20 mouse cellular contexts compared by ENCODE assay signal in the genomic region with DNA sequence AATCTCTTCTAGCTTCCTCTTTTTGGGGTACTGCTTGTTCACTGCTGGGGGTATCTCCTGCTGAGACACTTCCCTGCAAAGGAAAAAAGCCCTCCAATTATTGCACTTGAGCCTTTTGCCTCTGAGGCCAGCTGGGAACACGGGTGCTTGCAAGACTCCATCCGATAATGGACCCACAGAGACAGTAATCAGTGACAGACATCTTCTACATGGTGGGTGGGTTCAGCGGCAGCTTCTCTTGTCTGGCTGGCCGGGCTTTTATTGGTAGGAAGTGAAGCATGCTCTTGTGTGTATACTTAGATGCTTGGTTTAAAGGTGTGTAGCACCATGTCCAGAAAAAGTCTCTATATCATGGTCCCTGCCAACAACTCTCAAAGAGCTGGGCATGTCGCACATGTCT. TPM values are rescaled to one million over a fixed set of nuclear protein-coding genes. Genes with fewer than 3 reads are reported as not detected.
DNase-seq lines count a peak whose midpoint lies in the region; ATAC-seq and TF ChIP-seq lines count a peak whose summit lies in the region.
"Had no signal": no experiment of that assay in that cellular context is flagged by ENCODE, and none has a peak within 500 bp of the region (broad histone marks: within the 10 kb centered on the region; RNA-seq: fewer than 3 reads in every experiment).

No protein-coding gene starts in this region.

- no peak overlapping the region for H3K4me2 ChIP-seq in liver, embryonic 11.5 days
- peak overlapping the region; percentile 28; the same call in 1 of the 2 replicates for H3K4me2 ChIP-seq in liver, embryonic 14.5 days (ENCODE audit: low read depth)
- H3K4me2 ChIP-seq: forebrain, embryonic 13.5 days; heart, embryonic 11.5 days; hindbrain, embryonic 12.5 days; hindbrain, embryonic 15.5 days had no signal

- no peaks in the 10 kb centered on the region for H3K36me3 ChIP-seq in MEL (ENCODE audit: control insufficient read depth in 1 of 2, insufficient read depth in 2 of 2, low read length in 2 of 2)
- H3K36me3 ChIP-seq in liver, embryonic 11.5 days (ENCODE audit: control insufficient read depth, insufficient read depth, low read length) = no peaks in the 10 kb centered on the region
- no peaks in the 10 kb centered on the region for H3K36me3 ChIP-seq in liver, embryonic 14.5 days (replicated peaks; ENCODE audit: control insufficient read depth, insufficient read depth, low read depth)
- H3K36me3 ChIP-seq: hindbrain, embryonic 15.5 days had no signal

- no peak for TF ChIP-seq CTCF in MEL (IDR thresholded peaks at IDR 0.05 in 2 of 3, conservative IDR thresholded peaks at IDR 0.05 in 1 of 3; ENCODE audit: control insufficient read depth in 1 of 3, insufficient read depth in 1 of 3, low read depth in 2 of 3, low read length in 3 of 3, poor library complexity in 1 of 3, severe bottlenecking in 1 of 3)
- no peak for TF ChIP-seq CTCF in liver, embryonic 14.5 days (IDR thresholded peaks at IDR 0.05; ENCODE audit: low read depth)

- H3K4me3 ChIP-seq in MEL (ENCODE audit: control insufficient read depth in 1 of 2, insufficient read depth in 1 of 2, low read depth in 2 of 2, low read length in 2 of 2) = no peak overlapping the region
- H3K4me3 ChIP-seq in liver, embryonic 11.5 days (ENCODE audit: low read depth, low read length) = no peak overlapping the region
- H3K4me3 ChIP-seq in liver, embryonic 14.5 days (ENCODE audit: insufficient read depth in 1 of 2, low read depth in 2 of 2, low read length in 2 of 2) = no peak overlapping the region
- H3K4me3 ChIP-seq: forebrain, embryonic 10.5 days; forebrain, embryonic 13.5 days; hindbrain, embryonic 12.5 days; hindbrain, embryonic 15.5 days had no signal

- peak; percentile 32 for DNase-seq in MEL (ENCODE audit: low read depth, low spot score)
- no peak for DNase-seq in liver, embryonic 11.5 days (ENCODE audit: low spot score)
- no peak for DNase-seq in liver, embryonic 14.5 days (ENCODE audit: low read depth in 3 of 3, low spot score in 3 of 3)
- no peak for DNase-seq in thymus, postnatal 14 days
- no peak for DNase-seq in right cerebral cortex, postnatal 14 days
- no peak for DNase-seq in cerebellum, adult 11 months
- DNase-seq: adrenal gland, adult 8-10 months; adrenal gland, postnatal 25 days; cerebellum, adult 18-20 months; cerebellum, adult 9-10 months; cerebellum, postnatal 14 days; gastrocnemius, postnatal 10 days had no signal

- no peak for TF ChIP-seq POLR2A in MEL (IDR thresholded peaks at IDR 0.05; ENCODE audit: control insufficient read depth in 1 of 2, insufficient read depth in 1 of 2, low read depth in 1 of 2, low read length in 2 of 2, poor library complexity in 1 of 2)

- H3K9ac ChIP-seq in MEL (ENCODE audit: control insufficient read depth, low read depth, low read length, poor library complexity, severe bottlenecking) = no peak overlapping the region
- H3K9ac ChIP-seq in liver, embryonic 11.5 days (ENCODE audit: low read depth, low read length) = no peak overlapping the region
- H3K9ac ChIP-seq in liver, embryonic 14.5 days (replicated peaks) = no peak overlapping the region
- H3K9ac ChIP-seq: forebrain, embryonic 13.5 days; hindbrain, embryonic 12.5 days; hindbrain, embryonic 15.5 days had no signal

- H3K27me3 ChIP-seq in MEL (ENCODE audit: control insufficient read depth in 1 of 2, insufficient read depth in 2 of 2, low read length in 2 of 2) = no peaks in the 10 kb centered on the region
- H3K27me3 ChIP-seq in liver, embryonic 11.5 days (replicated peaks; ENCODE audit: control insufficient read depth, insufficient read depth, low read length) = no peaks in the 10 kb centered on the region
- H3K27me3 ChIP-seq in liver, embryonic 14.5 days (ENCODE audit: control insufficient read depth, insufficient read depth, low read length) = no peaks in the 10 kb centered on the region
- H3K27me3 ChIP-seq: forebrain, embryonic 13.5 days; hindbrain, embryonic 12.5 days; hindbrain, embryonic 15.5 days had no signal

- H3K4me1 ChIP-seq in MEL (ENCODE audit: control insufficient read depth in 1 of 2, insufficient read depth in 2 of 2, low read length in 2 of 2) = no peaks in the 10 kb centered on the region
- peaks cover 10% of the 10 kb centered on the region for H3K4me1 ChIP-seq in liver, embryonic 11.5 days (replicated peaks; ENCODE audit: control insufficient read depth, insufficient read depth, low read length)
- H3K4me1 ChIP-seq in liver, embryonic 14.5 days (replicated peaks; ENCODE audit: control insufficient read depth in 2 of 2, insufficient read depth in 2 of 2, low read length in 1 of 2) = peaks cover 6 to 9% of the 10 kb centered on the region in 2 experiments; a peak in 3 of 4 replicates
- H3K4me1 ChIP-seq: forebrain, embryonic 10.5 days; forebrain, embryonic 13.5 days; hindbrain, embryonic 12.5 days; hindbrain, embryonic 15.5 days had no signal

- no peak for TF ChIP-seq EP300 in MEL (IDR thresholded peaks at IDR 0.05; ENCODE audit: low read depth in 1 of 2, low read length in 2 of 2)
- no peak for TF ChIP-seq EP300 in liver, embryonic 14.5 days (IDR thresholded peaks at IDR 0.05; ENCODE audit: low read depth)

- no peaks in the 10 kb centered on the region for H3K9me3 ChIP-seq in MEL (replicated peaks; ENCODE audit: insufficient read depth, low read length)
- no peaks in the 10 kb centered on the region for H3K9me3 ChIP-seq in liver, embryonic 11.5 days (ENCODE audit: control insufficient read depth, low read length)
- H3K9me3 ChIP-seq in liver, embryonic 14.5 days (ENCODE audit: control insufficient read depth, low read length) = no peaks in the 10 kb centered on the region
- H3K9me3 ChIP-seq: forebrain, embryonic 10.5 days; forebrain, embryonic 13.5 days; hindbrain, embryonic 12.5 days; hindbrain, embryonic 15.5 days had no signal

- no peak overlapping the region for H3K27ac ChIP-seq in MEL (ENCODE audit: control insufficient read depth, low read depth, low read length)
- H3K27ac ChIP-seq in liver, embryonic 11.5 days (ENCODE audit: low read depth, low read length) = no peak overlapping the region
- no peak overlapping the region for H3K27ac ChIP-seq in liver, embryonic 14.5 days
- H3K27ac ChIP-seq: forebrain, embryonic 10.5 days; forebrain, embryonic 13.5 days; hindbrain, embryonic 12.5 days; hindbrain, embryonic 15.5 days had no signal

- no peak for TF ChIP-seq RAD21 in MEL (IDR thresholded peaks at IDR 0.05; ENCODE audit: low read depth, low read length)

- no peaks in the 10 kb centered on the region for H3K79me2 ChIP-seq in MEL (ENCODE audit: control insufficient read depth, insufficient read depth, low read length, poor library complexity)

- WGBS in liver, embryonic 11.5 days = 50% methylated on average over 5 of the region's 5 CpGs
- WGBS in liver, embryonic 14.5 days (ENCODE audit: insufficient replicate concordance) = 28% methylated on average over 5 of the region's 5 CpGs

- peak; percentile 70; the same call in 1 of the 2 replicates for ATAC-seq in liver, embryonic 11.5 days (replicated peaks; ENCODE audit: low FRiP score)
- 0 out of 2 replicates have a peak, but pooled peaks have one; percentile 41 for ATAC-seq in liver, embryonic 14.5 days (ENCODE audit: insufficient read depth)
- ATAC-seq: activated CD4-positive, CD25-positive, alpha-beta regulatory T cell, adult 4 months; CD4-positive, CD25-positive, alpha-beta regulatory T cell, adult 4 months; forebrain, embryonic 13.5 days; forebrain, embryonic 16.5 days had no signal

TF ChIP-seq in MEL, 35 proteins besides CTCF, POLR2A, EP300 and RAD21:
- TF ChIP-seq ZNF384 (IDR thresholded peaks at IDR 0.05; ENCODE audit: low read depth, low read length) (no peak), MYB (IDR thresholded peaks at IDR 0.05; ENCODE audit: low read depth, low read length) (no peak), MAFK (IDR thresholded peaks at IDR 0.05; ENCODE audit: borderline replicate concordance, low read depth, low read length) (no peak), MAX (IDR thresholded peaks at IDR 0.05; ENCODE audit: low read length) (no peak), MEF2A (IDR thresholded peaks at IDR 0.05; ENCODE audit: extremely low read depth, insufficient replicate concordance, low read depth, low read length, poor library complexity, severe bottlenecking) (no peak), ZMIZ1 (IDR thresholded peaks at IDR 0.05; ENCODE audit: low read depth, low read length) (no peak), TAL1 (IDR thresholded peaks at IDR 0.05; ENCODE audit: low read length) (no peak), MXI1 (IDR thresholded peaks at IDR 0.05; ENCODE audit: low read depth, low read length) (no peak), BHLHE40 (IDR thresholded peaks at IDR 0.05; ENCODE audit: borderline replicate concordance, low read depth, low read length) (no peak), ELF1 (IDR thresholded peaks at IDR 0.05; ENCODE audit: low read depth, low read length) (no peak), ZC3H11A (IDR thresholded peaks at IDR 0.05; ENCODE audit: low read depth, low read length) (no peak), GABPA (IDR thresholded peaks at IDR 0.05; ENCODE audit: low read depth, low read length) (no peak), NELFE (IDR thresholded peaks at IDR 0.05; ENCODE audit: low read depth, low read length) (no peak), E2F4 (IDR thresholded peaks at IDR 0.05; ENCODE audit: borderline replicate concordance, low read depth, low read length) (no peak), HCFC1 (IDR thresholded peaks at IDR 0.05; ENCODE audit: low read depth, low read length) (no peak), TCF12 (IDR thresholded peaks at IDR 0.05; ENCODE audit: low read depth, low read length) (no peak), ZKSCAN1 (IDR thresholded peaks at IDR 0.05; ENCODE audit: low read depth, low read length) (no peak), CHD2 (IDR thresholded peaks at IDR 0.05; ENCODE audit: low read length) (no peak), USF2 (IDR thresholded peaks at IDR 0.05; ENCODE audit: borderline replicate concordance in 1 of 2, insufficient read depth in 1 of 2, low read depth in 1 of 2, low read length in 2 of 2) (no peak), SMC3 (IDR thresholded peaks at IDR 0.05; ENCODE audit: low read depth, low read length) (no peak)

RNA-seq across cellular contexts. Expression of gene Lyrm2, which starts 17.4 kb away (rescaled TPM):
- total RNA-seq in MEL (2012; rRNA removed) = 30.8 and 37.7 TPM in 2 replicates
- 10 to 100 TPM in 1 of 2 experiments, not detected in 1; 18.0 TPM for polyA plus RNA-seq in MEL (2012; ENCODE audit: insufficient read depth in 1 of 2, insufficient read length in 2 of 2, low read depth in 1 of 2, low replicate concordance in 2 of 2, missing spikeins in 1 of 2)
- polyA plus RNA-seq in liver, embryonic 11.5 days (2014; fragmentation: Nextera tagmentation; extraction: Ambion mirVana) = 56.7 and 68.0 TPM in 2 replicates
- polyA plus RNA-seq in liver, embryonic 14.5 days (2012; rRNA removed) = 9.1 and 23.3 TPM in 2 replicates
- polyA plus RNA-seq in liver, embryonic 14.5 days (2014; fragmentation: Nextera tagmentation; extraction: Ambion mirVana) = 32.4 and 33.8 TPM in 2 replicates
